Mouse (Mus musculus) gastrocnemius, adult 8-10 months (tissue): ENCODE measurements around the gene Nck2. TPM values are rescaled to one million over a fixed set of nuclear protein-coding genes. Genes with fewer than 3 reads are reported as not detected.

ENCODE experiments used
- DNase-seq, 2 experiments: peaks; one replicate each; pipeline ENCODE4 v3.0.0; 2022; ENCODE audit warnings: low spot score in 2 of 2
- total RNA-seq, 4 experiments: library from RNA; stranded (reverse); gene quantifications; 2 replicates each; pipeline ENCODE4 v1.2.4; 2022

Gene Nck2
- total RNA-seq, 4 experiments from 2014 or later = 15.5 to 20.4 (median 19.0) TPM

DNA sequence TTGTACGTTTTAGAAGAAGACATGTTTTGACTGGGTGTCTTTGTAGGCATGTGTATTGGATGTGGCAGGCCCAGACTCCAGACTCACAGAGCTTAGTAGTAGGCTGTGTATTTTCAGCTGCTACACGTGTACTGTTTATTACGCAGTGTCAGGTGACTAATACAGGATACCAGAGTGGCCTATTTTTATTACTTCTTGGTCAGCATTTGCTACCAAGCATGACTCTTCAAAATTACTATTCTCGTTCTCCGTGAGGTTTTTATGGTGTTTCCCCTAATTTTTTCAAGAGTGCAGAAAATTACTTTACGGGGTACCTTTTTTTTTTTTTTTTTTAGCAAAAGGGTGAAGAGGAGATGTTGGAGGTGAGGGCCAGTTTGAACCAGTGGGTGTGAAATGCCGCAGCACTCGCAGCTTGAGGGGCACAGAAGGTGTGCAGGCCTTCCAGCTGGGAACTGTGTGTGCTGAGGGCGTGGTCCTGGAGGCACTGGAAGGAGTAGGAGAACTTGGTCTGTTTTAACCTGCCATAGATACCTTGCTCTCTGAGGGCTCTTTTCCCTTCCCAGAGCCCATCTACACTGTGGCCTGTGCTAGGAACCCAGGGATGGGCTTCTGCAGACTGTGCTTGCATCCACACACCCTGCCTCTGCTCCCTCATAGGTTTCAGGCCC lies 21.7 kb downstream of the Nck2 start:
- DNase-seq = no peak

DNA sequence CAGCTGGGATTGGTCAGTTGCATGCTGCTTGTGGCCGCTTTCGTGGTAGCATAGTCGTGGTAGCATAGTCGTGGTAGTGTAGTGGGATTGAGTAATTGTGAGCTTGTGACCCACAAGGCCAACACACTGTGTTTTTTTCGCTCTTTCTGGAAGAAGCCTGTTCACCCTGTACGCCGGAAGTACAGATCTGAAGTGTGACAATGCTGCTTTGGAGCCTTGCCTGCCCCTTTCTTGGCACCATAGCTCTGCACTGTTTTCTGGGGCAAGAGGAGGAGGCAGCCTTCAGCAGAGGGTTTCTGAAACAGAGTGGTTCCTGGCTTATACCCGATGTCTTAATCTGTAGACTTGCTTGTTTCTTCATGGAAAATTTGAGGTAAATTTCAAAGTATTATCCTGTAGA lies 23.3 kb downstream of the Nck2 start:
- DNase-seq = no peak

DNA sequence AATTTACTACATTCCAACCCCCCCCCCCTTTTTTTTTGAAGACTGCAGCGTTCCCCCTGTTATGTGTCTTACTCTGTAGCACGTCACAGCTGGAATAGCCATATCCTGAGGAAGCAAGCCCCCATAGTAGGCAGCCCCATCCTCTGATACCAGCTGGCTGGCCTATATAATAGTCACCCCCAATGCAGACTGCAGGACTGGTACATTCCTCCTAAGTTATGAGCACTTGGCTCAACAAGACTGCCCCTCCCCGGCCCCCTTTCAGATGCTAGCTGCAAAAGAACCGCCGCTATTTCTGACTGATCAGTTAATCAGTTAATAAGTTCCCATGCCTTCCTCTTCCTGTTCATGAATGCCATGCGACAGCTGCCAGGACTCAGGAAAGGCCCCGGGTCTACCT lies 23.8 kb downstream of the Nck2 start:
- no peak for DNase-seq

DNA sequence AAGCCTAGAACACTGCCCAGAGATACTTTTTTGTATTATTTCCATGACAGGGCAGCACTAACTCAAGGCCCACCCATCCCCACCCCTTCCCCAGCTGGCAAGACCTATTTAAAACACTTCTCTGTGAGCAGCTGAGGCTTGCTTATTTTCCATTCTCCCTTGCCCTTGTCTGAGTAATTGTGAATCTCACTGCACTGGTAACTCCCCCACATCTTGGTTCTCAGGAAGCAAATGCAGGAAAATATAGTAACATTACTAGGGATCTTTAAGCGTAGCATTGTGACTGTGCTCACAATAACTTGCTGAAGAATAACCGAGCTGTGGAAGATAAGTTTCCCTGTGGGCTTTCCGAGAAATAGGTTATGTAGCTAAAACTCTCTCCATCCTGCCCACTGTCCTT lies 24.6 kb downstream of the Nck2 start:
- DNase-seq = no peak

DNA sequence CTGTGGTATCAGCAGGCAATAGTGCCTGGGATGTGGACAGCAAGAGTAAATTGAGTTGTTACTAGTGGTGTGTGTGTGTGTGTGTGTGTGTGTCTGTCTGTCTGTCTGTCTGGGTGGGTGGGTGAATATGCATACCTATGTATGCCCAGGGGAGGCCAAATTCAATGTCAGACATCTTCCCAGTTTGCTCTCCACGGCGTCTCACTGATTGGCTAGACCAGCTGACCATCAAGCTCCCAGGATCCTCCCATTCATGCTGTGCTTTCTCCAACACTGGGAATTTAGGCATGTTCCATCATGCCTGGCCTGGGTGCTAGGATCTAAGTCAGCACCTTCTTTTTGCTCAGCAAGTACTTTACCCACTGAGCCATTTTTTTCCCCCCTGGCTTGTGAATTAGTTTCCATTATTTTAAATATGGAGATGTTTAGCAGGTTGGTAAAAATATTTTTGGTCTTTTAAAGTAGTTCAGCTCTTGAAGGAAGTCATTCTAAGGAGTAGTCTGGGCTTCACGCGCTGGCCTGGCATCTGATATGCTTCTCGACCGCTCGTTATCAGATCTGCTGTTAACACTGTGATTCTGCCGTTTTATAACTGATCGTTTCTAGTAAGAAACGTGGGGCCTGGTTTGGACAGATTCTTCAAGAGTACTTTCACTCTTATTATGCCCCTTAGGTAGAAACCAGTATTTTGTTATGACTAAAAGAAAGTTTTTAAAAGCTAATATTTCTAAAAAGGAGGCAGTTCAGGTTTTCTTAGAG lies 26.2 kb downstream of the Nck2 start:
- DNase-seq = no peak

DNA sequence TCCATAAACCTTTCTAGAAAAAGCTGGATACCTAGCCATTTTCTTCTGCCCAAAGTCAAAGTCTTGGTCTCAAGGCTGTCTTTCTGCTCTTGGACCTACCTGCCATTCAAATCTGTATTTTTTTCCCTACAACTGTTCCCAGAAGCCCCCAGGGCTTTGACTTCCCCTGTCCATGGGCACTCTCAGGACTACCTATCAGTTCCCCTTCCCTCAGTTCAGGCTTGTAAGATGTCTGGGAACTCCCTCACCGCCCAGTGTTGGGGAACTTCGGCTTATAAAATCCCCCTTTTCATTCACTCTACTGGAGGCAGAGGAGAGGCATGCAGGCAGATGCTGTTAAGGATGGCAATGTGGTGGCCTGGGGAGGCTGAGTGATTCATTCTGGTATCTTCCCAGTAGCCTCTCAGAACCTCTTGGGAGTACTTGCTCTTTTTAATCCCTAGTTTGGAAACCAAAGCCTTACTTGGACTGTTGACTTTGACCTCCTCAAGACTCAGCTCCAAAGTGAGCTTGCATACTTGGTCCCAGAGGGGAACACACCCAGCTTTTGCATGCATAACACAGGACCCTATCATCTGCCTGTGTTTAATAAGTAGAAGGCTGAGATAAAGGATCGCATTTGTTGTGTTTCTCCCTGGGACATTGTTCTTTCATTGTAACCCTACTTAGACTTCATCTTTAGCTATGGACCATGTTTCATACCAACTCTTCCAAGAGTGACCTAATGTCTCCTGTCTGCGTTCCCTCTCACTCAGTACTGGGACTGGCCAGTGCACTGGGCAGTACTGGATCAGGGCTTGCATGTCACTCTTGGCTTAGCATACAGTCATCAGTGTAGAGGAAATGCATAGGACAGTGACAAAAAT lies 27.0 kb downstream of the Nck2 start:
- no peak for DNase-seq

DNA sequence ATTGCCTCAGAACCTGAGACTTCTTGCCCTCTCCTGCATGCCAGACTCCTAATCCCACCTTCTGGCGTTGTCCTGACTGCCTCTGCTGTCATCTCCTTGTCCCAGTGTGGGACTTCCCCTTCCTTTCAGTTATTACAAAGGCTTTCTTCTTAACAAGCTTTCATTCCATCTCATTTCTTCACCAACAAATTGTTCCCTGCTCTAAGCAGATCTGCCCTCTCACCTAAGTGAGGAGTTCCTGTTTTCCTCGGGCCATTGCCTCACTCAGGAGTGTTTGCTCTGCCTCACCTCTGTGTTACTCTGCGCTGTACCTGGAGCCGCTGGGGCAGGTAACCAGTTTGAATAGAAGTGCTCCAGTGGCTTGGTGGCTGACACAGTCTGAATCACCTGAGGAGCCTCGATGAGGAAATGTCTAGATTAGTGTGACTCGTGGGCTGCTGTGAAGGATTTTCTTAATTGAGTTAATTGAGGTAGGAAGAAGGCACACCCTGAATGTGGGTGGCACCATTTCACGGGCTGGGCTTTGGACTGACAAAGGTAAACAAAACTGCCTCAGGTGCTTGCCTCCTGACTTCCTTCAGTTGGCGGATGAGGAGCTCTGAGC lies 27.8 kb downstream of the Nck2 start:
- no peak for DNase-seq

DNA sequence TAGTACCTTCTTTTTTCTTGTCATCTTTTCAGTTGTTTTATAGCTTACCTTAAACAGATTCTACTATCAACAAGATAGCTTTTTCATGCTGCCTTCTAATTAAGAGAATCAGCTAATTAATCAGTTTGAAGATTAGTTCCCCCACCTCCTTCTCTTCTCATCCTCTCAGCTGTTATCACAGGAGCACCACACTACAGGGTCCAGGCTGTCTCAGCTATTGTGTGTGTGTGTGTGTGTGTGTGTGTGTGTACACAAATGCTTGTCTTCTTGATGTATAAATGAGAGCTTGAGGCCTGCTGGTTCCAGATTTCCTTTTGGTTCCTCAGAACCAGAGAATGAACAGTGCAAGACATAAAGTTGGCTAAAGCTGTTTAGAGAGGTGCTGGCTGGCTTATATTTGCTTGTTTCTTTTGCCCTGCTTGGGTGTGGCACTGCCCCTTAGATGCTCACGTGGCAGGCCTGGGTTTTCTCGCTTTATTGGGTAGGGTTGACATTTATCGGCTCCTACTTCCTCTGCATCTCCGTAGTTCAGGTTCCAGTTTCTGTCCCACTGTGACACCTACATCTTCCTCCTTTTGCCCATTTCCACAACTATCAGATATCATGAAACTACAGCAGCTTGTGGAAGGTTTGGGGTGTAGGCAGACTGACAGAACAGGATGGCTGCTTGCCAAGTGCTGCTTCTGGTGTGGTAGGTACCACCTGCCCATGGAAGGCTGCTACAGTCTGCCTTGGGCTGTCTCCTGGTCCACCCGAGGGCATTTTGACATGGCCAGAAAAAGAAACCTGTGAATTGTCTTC lies 29.6 kb downstream of the Nck2 start:
- peak in 1 of 2 experiments; percentile 13 for DNase-seq

DNA sequence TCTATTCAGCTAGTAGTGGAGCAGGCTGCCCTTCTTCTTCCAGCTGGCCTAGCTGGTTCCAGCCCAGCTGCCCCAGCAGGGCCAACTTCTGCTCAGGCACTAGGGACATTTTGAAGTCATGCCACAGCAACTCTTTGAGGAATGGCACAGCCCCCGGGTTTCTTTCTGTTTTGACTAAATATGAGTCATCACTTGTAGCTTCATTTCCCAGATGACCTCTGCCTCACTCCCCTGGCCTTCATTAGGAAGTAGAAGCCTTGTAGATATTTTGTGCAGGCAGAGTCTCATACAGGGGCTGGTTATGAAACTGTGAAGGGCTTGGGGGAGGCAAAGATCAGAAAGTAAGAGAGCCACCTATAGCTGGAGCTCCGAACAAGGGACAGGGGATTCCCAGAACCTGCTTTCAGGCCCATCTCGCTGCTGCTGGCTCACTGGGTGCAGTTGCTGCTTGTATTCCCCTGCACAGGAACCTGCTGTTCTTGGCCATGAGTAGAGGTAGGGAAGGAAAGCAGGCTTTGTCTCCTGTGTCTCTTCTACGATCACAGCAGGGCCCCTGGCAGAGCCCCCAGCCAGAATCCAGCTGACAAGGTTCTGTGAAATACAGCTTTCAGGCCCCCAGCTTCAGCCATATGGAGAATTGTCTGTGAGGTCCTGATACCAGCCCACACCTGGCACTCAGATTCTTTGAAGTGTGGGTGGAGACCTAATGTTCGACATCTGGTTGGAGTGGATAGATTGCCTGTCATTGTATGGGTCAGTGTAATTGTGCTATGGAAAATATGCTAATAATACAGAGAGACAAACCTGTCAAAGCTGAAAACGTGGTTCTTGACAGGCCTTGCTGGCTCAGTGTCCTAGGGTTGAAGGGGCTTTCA lies 30.4 kb downstream of the Nck2 start:
- DNase-seq = peak in 1 of 2 experiments; percentile 34

DNA sequence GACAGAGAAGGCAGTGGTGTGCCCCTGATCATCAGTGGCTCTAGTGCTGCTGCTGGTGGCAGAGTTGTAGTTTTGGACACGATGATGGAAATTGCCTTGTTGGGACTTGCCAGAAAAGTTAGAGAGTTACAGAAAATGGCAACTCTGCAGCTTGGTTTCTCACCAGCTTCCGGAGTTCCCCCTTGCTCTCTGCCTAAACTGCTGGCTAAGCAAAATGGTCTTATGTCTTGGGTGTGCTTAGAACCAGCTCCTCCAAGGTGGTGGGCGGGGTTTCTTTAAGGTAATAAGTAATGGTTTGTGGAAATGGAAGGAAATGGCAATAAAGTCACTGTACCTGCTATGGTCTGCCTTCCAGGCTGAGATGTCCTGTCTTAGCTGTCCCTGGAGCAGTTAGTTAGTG lies 33.6 kb downstream of the Nck2 start:
- no peak for DNase-seq

DNA sequence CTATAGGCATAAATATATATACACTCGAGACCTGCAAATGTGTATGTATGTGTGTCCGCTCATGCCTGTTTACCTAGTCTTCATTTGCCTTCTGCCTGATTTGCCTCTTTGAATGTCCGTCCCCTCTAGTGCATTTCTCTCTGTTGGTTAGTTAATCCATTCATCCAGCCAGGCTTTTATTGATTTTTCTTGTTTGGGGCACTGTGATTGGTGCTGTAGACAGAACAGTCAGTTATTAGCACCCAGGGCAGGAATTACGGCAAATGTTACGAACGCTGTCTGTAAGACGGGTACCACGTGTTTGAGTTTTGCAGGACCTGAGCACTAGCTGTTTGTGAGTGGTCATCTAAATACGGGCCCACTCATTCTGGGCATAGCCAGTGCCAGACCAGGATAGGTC lies 40.8 kb downstream of the Nck2 start:
- no peak for DNase-seq

DNA sequence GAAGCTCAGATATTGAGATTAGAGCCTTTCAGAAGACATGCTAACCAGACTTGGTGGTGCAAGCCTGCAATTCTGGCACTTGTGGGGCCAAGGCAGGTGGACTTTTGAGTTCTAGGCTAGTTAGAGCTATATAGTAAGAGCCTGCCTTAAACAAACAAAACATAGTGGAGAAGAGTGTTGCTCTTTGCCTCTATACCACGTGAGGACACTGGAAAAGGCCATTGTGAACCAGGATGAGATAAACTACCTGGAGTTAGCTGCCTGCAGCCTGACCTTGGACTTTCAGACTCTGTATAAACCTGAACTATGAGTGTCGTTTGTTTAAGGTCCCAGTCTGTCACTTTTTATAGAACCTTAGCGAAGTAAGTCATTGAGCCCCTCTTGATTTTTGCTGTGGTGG lies 42.1 kb downstream of the Nck2 start:
- DNase-seq = no peak

DNA sequence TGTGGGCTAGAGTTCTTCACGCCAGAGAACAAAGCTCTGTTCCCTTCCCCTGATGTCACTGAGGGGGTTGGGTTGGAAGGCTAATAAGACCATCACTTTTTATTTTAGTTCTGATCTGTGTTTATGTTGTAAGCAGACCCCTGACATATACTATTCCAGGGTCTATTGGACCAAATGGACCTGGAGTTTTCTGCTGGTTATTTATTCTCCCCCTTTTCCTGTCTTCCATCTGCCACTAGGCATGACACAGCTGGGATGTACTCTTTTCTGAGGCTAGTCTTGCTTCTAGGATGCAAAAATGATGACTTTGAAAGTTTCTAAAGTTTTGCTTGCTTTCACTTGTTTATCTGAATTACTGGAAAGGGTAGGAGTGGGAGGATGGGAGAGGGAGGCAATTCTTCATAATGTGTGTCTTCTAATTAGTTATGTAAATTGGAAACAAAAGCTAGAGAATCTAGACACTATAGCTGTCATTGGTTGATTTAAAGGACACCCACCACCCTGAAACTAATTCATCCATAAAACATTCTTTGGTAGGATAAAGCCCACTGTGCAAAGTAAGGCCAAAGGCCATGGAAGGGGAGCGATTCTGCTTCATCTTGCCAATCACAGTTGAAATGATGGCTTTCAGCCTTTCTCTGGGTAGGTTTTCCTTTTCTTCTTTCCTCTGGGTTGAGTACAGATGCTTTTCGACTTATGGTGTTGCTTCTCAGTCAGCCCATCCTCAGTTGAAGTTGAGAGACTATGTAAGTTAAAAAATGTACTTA lies 42.8 kb downstream of the Nck2 start:
- DNase-seq = no peak

DNA sequence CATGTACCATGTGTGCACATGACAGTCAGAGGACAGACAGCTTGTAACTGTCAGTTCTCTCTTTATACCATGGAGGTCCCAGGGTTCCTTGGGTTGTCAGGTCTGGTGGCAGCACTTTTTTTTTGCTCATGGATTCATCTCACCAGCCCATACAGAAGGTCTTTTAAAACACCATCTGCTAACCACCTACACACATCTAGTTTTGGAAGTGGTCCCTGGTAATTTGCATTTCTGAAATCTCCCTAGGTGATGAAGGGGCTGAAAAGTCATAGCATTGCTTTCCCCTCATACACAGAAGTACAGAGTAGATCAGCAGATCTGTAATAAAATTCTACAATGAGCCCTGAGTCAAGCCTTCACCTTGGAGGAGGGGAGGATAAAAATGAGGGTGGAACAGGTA lies 44.9 kb downstream of the Nck2 start:
- DNase-seq = no peak

DNA sequence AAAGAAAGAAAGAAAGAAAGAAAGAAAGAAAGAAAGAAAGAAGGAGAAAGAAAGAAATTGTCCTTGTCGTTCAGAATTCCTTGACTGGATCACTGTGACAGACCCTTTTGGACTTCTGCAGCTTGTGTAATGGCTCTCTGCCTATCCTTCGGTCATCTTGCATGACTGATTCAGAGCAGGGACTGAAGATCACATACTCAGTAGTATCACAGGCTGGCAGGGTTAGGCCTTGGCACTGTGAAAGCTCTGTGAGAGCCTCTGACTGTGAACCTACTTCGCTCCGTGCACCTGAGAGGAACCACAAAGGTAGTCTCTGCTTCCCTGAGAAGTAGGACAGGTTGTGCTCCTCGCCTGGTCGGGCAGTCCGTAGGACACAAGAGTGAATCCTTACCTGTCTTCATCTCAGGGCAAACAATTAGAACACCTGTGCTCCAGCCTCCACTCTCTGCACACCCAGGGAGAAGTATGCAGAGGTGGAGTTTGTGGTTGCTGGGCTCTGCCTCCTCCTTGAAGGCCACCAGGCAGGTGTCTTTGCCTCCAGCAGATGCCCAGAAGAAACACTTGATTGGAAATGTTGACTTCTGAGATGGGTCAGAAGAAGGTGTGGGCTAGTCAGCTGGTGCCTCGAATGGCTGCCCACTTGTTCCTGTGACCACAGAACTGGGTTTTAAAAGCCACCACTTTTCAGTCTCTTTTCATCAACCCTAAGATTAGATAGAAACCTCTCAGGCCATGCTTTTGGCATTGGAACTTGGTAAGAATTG lies 47.3 kb downstream of the Nck2 start:
- no peak for DNase-seq

DNA sequence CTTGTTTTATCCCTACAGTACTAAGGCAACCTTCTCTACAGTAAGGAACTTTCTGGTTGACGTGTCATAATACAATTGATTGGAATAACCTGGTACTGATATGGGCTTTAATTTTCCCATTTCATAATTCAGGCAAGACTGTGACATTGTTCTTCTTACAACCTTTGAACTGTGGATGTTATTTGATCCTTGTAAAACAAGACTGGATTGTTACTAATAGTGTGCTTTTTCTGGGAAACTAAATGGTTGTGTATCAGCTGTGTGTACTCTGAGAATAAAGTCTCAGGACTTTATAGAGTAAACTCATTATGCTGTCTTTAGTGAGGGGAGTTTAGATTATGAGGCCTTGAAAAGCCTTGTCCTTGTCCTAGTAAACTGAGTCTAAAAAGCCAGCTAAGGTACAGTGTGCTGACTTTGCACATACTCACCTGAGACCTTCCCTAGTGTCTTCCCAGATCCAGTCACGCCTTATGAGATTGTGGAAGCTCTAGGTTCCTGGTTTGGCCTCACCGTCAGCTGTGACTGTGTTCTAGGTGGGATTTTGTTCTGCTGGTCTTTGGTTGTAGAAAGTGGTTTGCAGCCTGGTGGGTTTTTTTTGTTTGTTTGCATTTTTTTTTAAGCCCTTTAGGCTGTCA lies 48.5 kb downstream of the Nck2 start:
- no peak for DNase-seq

DNA sequence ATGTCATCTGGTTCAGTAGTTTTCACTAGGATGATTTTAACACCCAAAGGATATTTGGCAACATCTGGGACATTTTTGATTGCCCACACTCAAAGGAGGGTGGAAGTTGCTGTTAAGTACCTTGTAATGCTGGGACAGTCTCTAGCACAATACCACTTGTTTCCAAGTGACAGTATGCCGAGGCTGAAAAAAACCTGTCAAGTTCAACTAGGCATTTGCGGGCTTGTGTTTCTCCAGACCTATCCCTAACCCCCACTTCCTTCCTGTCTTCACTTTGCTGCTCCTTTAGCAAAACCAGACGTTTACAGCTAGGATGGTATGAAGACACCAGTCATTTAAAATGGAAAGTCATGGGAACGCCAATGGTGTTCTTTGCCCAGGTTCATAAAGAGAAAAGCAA lies 51.7 kb downstream of the Nck2 start:
- no peak for DNase-seq

DNA sequence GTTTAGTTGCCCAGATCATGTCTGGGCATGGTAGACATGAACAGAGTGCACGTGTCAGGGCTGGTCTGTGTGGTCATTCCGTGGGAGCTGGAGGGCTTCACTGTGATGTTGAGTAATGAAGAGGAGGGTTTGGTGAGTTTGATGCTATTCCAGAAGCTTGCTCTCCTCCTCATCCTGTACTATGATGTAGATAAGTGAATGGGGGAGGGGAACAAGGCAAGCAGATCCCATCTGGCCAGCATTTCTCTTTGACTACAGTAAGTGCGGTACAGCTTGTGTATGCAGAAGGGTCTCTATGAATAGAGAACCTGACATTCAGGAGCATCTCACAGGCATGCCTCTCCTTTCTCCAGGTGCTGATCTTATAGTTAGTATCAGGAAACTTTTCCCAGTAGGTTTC lies 52.6 kb downstream of the Nck2 start:
- DNase-seq = no peak
